Mouse (Mus musculus): ENCODE measurements around the gene Kif26b.
A peak's percentile ranks its signal among the peaks of the same experiment; 100 is the strongest.

The Kif26b gene

GRCm38 (mm10) chr1:178770626-178771362, 241.9 kb downstream of the Kif26b start:
- DNase-seq (ENCODE audit: low read depth, low spot score), result no peak

GRCm38 (mm10) chr1:178779742-178780141, 250.8 kb downstream of the Kif26b start:
- DNase-seq (ENCODE audit: low read depth, low spot score), result no peak

DNA sequence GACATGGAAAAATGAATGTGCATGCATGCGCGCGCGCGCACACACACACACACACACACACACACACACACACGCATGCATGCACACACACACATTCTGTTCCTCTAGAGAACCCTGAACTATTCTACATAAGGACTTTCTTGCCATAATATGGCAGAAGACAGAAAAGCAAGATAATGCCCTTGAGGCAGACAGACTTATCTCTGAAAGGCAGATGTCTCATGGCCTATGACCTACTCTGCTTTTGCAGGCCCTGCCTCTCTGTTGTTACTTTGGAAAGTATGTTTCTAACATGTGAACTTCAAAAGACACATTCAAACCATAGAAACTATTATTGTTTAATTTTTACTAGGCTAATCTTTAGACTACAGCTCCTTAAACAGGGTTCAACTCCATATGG, 255.1 kb downstream of the Kif26b start:
- no peak for DNase-seq (ENCODE audit: low read depth, low spot score)

DNA sequence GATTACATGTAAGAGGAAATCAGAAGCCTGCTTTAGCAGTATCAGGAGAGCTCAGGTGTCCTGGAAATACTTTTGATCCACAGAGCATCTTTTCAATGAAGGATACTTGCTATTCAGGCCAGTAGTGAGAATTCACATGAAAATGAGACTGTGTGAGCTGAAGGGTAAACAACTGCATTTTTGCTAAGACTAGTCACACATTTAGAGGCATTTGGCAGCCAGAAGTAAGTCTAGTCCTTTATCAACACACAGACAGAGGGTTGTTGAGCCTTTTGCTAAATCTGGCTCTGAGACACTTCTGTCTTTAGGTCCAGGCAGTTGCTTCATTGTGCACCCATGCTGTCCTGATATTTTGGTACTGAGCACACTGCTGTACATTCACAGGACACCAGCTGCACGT, 262.3 kb downstream of the Kif26b start:
- DNase-seq (ENCODE audit: low read depth, low spot score), result no peak

- no peak for DNase-seq (ENCODE audit: low read depth, low spot score)
Observed at GRCm38 (mm10) chr1:178792726-178793125, 263.8 kb downstream of the Kif26b start.

- no peak for DNase-seq (ENCODE audit: low read depth, low spot score)
Observed at GRCm38 (mm10) chr1:178794866-178795265, 265.9 kb downstream of the Kif26b start.

- DNase-seq (ENCODE audit: low read depth, low spot score), result no peak
Observed at GRCm38 (mm10) chr1:178797388-178797787, 268.5 kb downstream of the Kif26b start.

DNA sequence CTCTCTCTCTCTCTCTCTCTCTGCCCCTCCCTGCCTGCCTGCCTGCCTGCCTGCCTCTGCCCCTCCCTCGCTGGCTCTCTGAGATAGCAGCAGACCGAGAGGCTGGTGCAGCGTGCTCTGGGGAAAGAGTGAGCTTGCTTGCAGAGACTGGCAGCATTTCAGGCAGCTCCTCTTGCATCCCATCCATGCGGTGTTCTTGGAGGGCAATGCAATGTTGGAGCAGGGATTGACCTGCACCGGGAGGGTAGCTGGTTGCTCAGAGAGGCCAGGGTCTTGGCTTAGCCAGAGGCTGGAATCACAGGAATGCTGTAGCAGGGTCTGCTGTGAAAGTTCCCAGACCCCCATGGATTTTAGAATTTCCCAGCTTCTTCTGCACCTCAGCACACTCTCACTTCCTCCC, 269.4 kb downstream of the Kif26b start:
- peak; percentile 18 for DNase-seq (ENCODE audit: low read depth, low spot score)

DNA sequence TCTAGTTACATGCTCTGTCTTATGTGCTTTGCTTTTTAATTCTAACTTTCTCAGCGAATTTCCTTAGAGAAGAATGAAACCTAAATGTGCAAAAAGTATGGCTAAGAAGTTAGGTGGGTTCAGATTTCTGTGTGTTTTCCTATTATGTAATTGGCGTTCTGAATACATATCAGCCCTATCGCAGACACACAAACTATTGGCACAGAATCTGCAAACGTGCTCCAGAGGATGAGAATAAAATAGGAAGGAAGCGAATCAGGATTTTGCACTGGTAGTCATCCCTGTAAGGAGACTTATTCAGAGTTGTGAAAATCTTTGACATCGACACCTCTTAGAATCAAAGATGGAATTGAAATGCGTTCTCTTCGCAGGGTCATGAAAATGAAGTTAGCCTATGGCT, 270.0 kb downstream of the Kif26b start:
- DNase-seq (ENCODE audit: low read depth, low spot score), result no peak

GRCm38 (mm10) chr1:178799836-178800552, 271.1 kb downstream of the Kif26b start:
- no peak for DNase-seq (ENCODE audit: low read depth, low spot score)

GRCm38 (mm10) chr1:178803155-178803554, 274.2 kb downstream of the Kif26b start:
- no peak for DNase-seq (ENCODE audit: low read depth, low spot score)

- no peak for DNase-seq (ENCODE audit: low read depth, low spot score)
Observed at GRCm38 (mm10) chr1:178817476-178817875, 288.6 kb downstream of the Kif26b start.

DNA sequence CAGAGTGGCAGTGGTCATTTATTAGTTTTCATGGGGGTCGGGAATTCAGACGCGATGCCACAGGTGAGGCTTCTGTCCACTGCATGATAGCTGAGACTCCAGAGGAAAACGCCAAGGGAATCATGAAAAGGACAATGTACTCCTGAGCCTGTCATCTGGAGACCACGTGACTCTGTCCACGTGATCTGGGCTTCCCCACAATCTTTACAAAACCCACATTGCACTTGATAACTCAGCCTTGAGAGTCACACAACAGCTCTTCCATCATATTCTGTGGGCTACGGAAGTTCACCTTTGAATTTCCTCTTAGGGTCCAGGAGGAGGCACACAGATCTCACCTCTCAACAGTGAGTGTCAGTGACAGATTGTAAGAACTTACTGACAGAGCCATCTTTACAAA, 290.1 kb downstream of the Kif26b start:
- no peak for DNase-seq (ENCODE audit: low read depth, low spot score)

DNA sequence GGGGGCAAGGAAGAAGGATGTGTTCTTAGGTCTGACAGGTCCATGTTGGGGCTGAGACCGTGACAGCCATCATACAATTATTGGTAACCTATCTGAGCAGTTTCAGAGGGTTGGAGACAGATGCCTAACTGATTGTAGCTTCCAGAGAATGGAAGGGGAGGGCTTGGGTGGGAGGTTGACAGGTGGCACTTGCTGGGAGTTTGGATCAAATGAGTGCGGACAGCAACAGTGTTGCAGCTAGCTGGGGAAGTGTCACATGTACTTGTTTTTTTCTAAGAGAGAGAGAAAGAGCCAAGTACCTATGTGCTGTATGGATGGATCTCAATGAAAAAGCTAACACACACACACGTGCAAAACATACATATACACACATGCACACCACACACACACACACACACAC, 291.2 kb downstream of the Kif26b start:
- DNase-seq (ENCODE audit: low read depth, low spot score), result no peak

DNA sequence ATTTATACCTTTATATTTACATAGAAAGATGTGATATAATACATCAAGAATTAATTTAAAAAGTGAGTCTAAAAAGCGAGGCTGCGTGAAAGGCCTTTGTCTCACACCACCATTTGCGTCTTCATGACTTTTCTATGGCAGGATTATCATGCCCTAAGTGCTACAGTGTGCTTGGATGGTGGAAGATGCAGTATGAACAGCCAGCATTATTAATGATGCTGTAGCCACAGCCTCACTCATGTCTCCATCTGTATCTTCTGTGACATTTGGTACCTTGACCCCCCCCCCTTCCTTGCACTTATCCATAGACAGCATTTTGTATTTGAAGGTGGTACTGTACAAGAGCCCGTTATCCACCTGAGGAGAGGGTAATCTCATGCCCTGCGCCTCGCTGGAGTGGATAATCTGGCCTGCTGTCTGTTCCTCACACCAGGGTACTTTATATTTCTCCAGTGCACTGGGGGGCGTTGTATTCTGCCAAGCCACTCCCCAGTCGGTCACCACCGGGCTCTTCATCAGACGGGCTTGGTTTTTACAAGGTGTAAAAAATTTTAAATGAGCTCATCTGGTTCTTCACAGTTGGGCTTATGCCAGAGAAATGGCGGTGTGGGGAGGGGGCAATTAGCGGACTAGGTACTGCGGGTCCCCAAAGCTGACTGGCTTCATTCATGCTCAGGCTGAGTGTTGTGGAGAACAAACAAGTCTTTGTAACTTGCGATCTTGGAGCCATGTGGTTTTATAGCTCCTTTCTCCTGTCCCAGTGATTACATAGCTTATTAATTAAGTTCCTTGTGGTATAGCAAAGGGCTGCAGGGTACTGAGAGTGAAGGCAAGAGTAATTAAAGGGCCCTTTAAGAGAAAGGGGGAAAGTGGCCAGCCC, 291.9 kb downstream of the Kif26b start:
- DNase-seq (ENCODE audit: low read depth, low spot score), result no peak

GRCm38 (mm10) chr1:178824871-178825270, 295.9 kb downstream of the Kif26b start:
- no peak for DNase-seq (ENCODE audit: low read depth, low spot score)

- no peak for DNase-seq (ENCODE audit: low read depth, low spot score)
Observed at GRCm38 (mm10) chr1:178827223-178827622, 298.3 kb downstream of the Kif26b start.

- DNase-seq (ENCODE audit: low read depth, low spot score), result peak; percentile 51
Observed at GRCm38 (mm10) chr1:178829456-178829855, 300.5 kb downstream of the Kif26b start.

DNA sequence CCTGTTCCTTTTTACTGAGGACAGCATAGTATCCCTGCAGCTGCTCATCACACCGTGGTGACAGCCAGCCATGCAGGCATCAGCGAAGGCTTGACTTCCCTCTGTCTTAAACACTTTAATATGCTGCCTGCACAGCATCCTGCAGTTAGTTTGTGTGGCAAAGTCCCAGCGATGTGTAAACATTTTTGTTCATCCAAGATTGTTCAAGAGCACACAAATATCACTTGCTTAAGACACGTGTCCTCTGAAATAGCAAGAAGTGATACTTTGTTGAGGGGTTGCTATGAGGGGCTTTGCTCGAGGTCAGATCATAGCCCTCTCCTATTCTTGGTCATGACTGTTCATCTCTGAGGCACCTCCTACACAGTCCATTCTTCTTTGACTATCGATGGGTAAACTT, 303.6 kb downstream of the Kif26b start:
- DNase-seq (ENCODE audit: low read depth, low spot score), result no peak

DNA sequence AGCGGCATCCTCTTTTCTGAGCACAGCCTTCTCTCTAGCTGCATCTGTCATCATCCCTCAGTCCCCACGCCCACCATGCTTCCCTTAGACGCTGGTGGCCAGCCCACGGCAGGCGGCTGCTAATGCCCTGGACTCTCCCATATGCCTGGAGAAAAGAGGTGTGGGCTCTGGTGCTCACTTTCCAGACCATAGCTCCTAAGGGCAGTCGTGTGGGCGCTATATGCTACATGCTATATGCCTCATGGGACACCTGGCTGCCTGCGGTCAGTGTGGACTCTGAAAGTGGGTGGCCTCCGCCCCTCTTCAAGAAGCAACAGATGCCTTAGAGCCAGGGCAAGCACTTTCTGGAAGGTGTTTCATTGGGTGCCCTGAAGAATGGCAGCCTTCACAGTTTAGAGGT, 306.9 kb downstream of the Kif26b start:
- no peak for DNase-seq (ENCODE audit: low read depth, low spot score)

DNA sequence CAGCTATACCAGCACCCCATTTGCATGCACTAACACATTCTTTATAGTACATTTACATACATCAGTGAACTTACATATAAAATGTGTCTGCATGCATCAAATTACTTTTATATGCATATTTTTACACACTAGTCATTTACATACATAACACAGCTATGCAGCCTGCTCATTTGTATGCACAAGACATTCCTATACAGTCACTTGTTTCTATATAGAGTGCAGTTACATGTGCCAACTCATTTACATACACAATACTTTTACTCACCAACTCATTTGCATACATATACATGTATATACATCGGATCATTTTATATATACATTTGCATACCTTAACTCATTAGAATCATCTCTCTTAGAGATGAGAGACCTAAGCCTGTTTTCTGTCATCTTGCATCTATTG, 308.1 kb downstream of the Kif26b start:
- DNase-seq (ENCODE audit: low read depth, low spot score), result no peak

- DNase-seq (ENCODE audit: low read depth, low spot score), result no peak
Observed at GRCm38 (mm10) chr1:178838696-178839320, 309.9 kb downstream of the Kif26b start.
